Mouse (Mus musculus) lung, postnatal 0 days (tissue): Measurements from ENCODE around the gene Rnft2. TPM values are rescaled to one million over a fixed set of nuclear protein-coding genes. Genes with fewer than 3 reads are reported as not detected.
A peak's percentile ranks its signal among the peaks of the same experiment; 100 is the strongest.

Experiments used
- ATAC-seq: fragments of 200-750 bp; cut with Nextera tagmentation; 2 replicates; pipeline ENCODE4 v1.8.0; 2017; ENCODE audit warnings: moderate library complexity
- DNase-seq: peaks from one replicate; pipeline ENCODE4 v3.0.0-alpha.2; 2016; ENCODE audit warnings: low spot score
- H3K27ac ChIP-seq: fragments of 300-500 bp; sonication (generic); 2 replicates; pipeline ENCODE4 v1.5.1; 2014; ENCODE audit warnings: antibody characterized with exemption, mild to moderate bottlenecking, low read length, mixed read lengths
- H3K27me3 ChIP-seq: fragments of 300-500 bp; sonication (generic); replicated peaks from 2 replicates; pipeline ENCODE4 v1.6.1; 2014; ENCODE audit warnings: low read length, mixed read lengths; ENCODE audit not compliant: insufficient read depth
- H3K36me3 ChIP-seq: fragments of 300-500 bp; sonication (generic); 2 replicates; pipeline ENCODE4 v1.6.1; 2014; ENCODE audit warnings: low read length, mixed read lengths; ENCODE audit not compliant: insufficient read depth
- H3K4me1 ChIP-seq: fragments of 300-500 bp; sonication (generic); 2 replicates; pipeline ENCODE4 v1.6.1; 2014; ENCODE audit warnings: antibody characterized with exemption, low read depth, low read length, mixed read lengths; ENCODE audit not compliant: insufficient read depth
- H3K4me2 ChIP-seq: fragments of 300-500 bp; sonication (generic); replicated peaks from 2 replicates; pipeline ENCODE4 v1.6.1; 2014; ENCODE audit warnings: low read depth, mild to moderate bottlenecking, low read length, moderate library complexity, mixed read lengths
- H3K4me3 ChIP-seq: fragments of 300-500 bp; sonication (generic); 2 replicates; pipeline ENCODE4 v1.5.1; 2014; ENCODE audit warnings: low read depth, low read length
- H3K9ac ChIP-seq: fragments of 300-500 bp; sonication (generic); replicated peaks from 2 replicates; pipeline ENCODE4 v1.6.1; 2014; ENCODE audit warnings: low read depth, mild to moderate bottlenecking
- H3K9me3 ChIP-seq: fragments of 300-500 bp; sonication (generic); 2 replicates; pipeline ENCODE4 v1.6.1; 2016; ENCODE audit warnings: low read length, mixed read lengths
- CTCF ChIP-seq: IDR thresholded peaks from 2 replicates; pipeline ENCODE4 v1.5.1; 2016; ENCODE audit warnings: antibody characterized with exemption, mild to moderate bottlenecking
- EP300 ChIP-seq: IDR thresholded peaks from 2 replicates; pipeline ENCODE4 v1.6.1; 2016; ENCODE audit warnings: antibody characterized with exemption, mild to moderate bottlenecking, control low read depth
- WGBS: fragments of 180-500 bp; shearing (Covaris S2); extraction: QIAGEN DNeasy Blood & Tissue Kit; methylation state at CpG from one replicate; pipeline ENCODE4 v1.1.7; 2014; 5-methylcytosine and 5-hydroxymethylcytosine counted together
- polyA plus RNA-seq: library from polyadenylated mRNA; unstranded; fragments of >200 nt; fragmentation: Nextera tagmentation; extraction: Ambion mirVana; gene quantifications from 2 replicates; pipeline ENCODE4 v1.2.1, GENCODE M21; 2015

The Rnft2 gene
- polyA plus RNA-seq, 1 experiment from 2014 or later, result 0.14 TPM

DNA sequence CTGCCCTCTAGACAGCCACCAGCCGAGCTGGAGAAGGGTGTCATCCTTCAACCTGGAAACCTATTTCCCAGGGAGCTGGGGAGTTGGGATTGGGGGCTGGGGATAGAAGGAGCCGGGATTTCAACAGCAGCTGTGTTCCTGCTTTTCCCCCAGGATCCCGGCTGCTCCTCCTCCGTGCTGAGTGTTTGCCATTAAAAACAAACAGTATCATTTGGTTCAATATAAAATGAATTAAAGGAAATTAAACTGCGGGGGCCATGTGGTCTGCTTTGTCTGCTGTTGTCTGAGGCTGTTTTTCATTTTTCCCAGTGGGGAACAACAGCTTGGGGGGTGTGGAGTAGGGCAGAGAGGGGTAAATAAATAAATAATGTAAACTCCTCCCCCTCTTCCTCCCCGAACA, 27.5 kb downstream of the Rnft2 start:
- DNase-seq (no peak), ATAC-seq (no peak)
- Histone ChIP-seq H3K4me1 (0 out of 2 replicates have a peak, but pooled peaks cover 3% of the 10 kb centered on the region), H3K4me2 (no peak overlapping the region), H3K36me3 (no peaks in the 10 kb centered on the region), H3K4me3 (no peak overlapping the region), H3K27me3 (no peaks in the 10 kb centered on the region), H3K27ac (no peak overlapping the region), H3K9me3 (no peaks in the 10 kb centered on the region), H3K9ac (no peak overlapping the region)
- TF ChIP-seq CTCF, result no peak
- TF ChIP-seq EP300, result no peak
- WGBS, result 32% methylated on average over 6 of the region's 6 CpGs

DNA sequence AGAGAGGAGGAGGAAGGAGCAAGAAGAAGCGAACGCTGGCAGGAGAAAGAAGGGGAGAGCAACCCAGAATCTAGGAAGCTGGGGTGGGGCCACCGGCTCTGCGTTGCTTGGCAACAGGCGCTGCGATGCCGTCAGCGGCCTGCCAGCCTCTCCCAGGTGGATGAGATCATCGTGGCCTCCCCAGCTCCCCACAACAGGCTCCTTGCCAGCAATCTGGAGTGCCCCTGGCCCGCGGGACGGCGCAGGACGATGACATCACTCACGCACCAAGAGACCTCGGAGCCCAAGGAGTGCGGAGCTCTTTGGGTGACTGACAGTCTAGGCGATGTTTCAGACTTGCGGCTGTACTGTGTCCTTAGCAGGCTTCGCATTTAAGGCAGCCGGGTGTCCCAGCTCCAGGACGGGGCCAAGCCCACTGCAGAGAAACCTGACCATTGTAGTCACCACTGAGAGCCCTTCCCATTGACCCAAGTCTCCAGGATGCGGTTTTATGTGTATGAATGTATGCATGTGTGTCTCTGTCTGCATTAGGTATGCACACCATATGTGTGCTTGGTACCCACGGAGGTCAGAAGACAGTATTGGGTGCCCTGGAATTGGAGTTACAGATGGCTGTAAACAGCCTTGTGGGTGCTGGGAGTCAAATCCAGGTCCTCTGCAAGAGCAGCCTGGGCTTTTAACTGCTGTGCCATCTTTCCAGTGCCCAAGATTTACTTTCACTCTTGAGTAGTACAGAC, 30.3 kb downstream of the Rnft2 start:
- 0 out of 2 replicates have a peak overlapping the region, but pooled peaks have one; percentile 26 for H3K9ac ChIP-seq
- TF ChIP-seq CTCF (no peak), EP300 (no peak)

DNA sequence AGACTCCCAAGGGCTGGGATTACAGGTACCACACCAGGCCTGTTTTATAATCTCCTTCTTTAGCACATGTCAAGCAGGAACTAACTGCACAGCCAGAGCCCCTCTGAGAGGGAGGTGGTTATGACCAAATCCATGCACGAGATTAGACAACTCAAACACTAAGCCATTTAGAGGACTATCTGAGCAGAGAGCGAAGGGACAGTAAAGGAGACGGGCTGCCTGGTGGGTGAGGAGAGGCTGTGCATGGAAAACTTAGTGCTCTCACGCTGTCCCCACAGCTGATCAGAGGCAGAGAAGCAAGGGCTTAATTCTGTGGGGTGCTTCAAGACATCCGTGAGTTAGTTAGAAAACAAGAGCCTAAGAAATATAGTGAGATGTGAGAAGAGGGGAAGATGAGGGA, 30.9 kb downstream of the Rnft2 start:
- peak overlapping the region; percentile 58 for H3K4me2 ChIP-seq
- H3K9me3 ChIP-seq, result no peaks in the 10 kb centered on the region
- peak; percentile 24; the same call in 1 of the 2 replicates for ATAC-seq
- H3K27ac ChIP-seq, result no peak overlapping the region
- WGBS, result 15% methylated on average over 5 of the region's 5 CpGs
- H3K9ac ChIP-seq, result no peak overlapping the region
- no peak for TF ChIP-seq CTCF
- TF ChIP-seq EP300, result no peak
- peak overlapping the region; percentile 23; the same call in 1 of the 2 replicates for H3K4me3 ChIP-seq
- DNase-seq, result no peak
- no peaks in the 10 kb centered on the region for H3K27me3 ChIP-seq
- H3K36me3 ChIP-seq, result no peaks in the 10 kb centered on the region
- H3K4me1 ChIP-seq, result 0 out of 2 replicates have a peak, but pooled peaks cover 3% of the 10 kb centered on the region

More for the DNA sequence above, 30.3 kb downstream of the Rnft2 start:
- Histone ChIP-seq H3K36me3 (no peaks in the 10 kb centered on the region), H3K27ac (no peak overlapping the region), H3K4me3 (peak overlapping the region; percentile 23; the same call in 1 of the 2 replicates), H3K27me3 (no peaks in the 10 kb centered on the region), H3K4me2 (peak overlapping the region; percentile 58), H3K9me3 (no peaks in the 10 kb centered on the region), H3K4me1 (0 out of 2 replicates have a peak, but pooled peaks cover 3% of the 10 kb centered on the region)
- WGBS, result 8% methylated on average over 24 of the region's 24 CpGs
- DNase-seq, result peak; percentile 90
- ATAC-seq, result peak; percentile 96

DNA sequence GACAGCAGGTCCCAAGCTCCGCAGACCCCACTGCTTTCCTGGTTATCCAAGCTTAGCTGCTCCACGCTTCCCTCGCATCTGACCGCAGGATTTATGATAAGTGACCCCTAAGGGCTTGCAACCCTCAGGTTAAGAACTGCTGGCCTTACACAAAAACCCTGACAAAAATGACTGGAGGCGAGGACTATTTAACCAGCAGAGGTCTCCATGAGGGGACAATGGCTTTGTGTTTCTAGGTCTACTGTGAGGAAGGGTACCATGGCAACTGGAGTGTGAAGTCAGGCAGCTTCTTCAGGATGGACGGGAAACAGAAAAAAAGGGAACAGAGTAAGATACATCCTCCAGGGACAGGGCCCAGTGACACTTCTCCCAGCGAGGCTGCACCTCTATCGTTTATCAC, 39.1 kb downstream of the Rnft2 start:
- H3K4me1 ChIP-seq, result no peaks in the 10 kb centered on the region
- TF ChIP-seq EP300 (no peak), CTCF (no peak)
- H3K4me3 ChIP-seq, result no peak overlapping the region
- H3K27ac ChIP-seq, result no peak overlapping the region
- no peaks in the 10 kb centered on the region for H3K9me3 ChIP-seq
- H3K27me3 ChIP-seq, result no peaks in the 10 kb centered on the region; the same call in 1 of the 2 replicates
- DNase-seq, result no peak
- WGBS, result 77% methylated on average over 8 of the region's 8 CpGs
- ATAC-seq, result no peak
- no peak overlapping the region for H3K9ac ChIP-seq
- H3K4me2 ChIP-seq, result no peak overlapping the region
- no peaks in the 10 kb centered on the region for H3K36me3 ChIP-seq

DNA sequence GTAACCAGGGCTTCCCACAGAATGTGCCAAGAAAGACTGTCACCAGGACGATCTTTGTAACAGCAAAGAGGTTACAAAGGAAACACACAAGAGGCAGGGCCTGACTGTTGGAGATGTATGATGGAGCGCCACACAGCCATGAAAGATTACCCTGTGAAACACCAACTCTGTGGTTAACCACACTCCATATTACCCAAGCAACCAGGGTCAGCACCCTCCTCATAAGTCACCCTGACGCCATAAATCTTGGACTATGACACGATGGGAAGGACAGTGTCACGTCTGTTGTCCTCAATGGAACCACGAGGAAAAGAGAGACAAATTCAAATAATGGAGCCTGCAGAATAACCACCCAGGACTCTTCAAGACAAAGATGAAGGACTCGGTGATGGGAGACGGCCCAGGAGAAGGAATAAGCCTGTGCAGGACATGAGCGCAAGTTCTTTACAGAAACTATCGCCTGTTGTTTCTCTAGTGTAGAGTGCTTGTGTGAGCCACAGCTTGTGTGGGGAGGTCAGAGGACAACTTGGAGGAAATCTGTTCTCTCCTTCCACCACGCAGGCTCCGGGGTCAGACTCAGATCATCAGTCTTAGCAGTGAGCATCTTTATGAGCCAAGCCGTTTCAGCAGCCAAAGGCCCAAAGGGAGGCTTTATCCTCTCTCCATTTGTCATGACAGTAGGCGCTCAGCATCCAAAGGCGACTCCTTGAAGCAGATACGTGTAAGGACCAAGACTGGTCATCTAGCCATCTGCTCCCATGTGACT, 40.1 kb downstream of the Rnft2 start:
- WGBS, result 58% methylated on average over 16 of the region's 16 CpGs

DNA sequence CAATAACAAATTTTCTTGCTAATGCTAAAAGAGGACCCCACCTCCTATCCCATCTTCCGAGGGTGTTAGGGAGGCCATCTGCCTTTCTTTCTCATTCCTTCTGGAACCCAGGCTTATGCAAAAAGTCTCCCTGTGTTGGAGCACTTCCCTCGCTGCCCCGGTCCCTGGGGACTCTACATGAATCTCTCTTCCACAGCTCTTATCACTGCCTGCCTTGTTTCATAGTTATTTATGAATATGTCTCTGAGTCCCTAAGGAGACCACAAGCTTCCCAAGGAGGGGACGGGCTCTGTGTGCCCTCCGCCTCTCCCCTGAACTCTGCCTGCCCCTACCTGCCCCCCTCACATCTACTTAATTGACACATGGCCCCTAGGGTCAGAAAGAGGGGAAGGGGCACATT, 45.2 kb downstream of the Rnft2 start:
- TF ChIP-seq EP300, result no peak
- TF ChIP-seq CTCF, result no peak
- H3K4me2 ChIP-seq, result no peak overlapping the region
- no peak overlapping the region for H3K27ac ChIP-seq
- DNase-seq (no peak), ATAC-seq (no peak)
- no peaks in the 10 kb centered on the region for H3K9me3 ChIP-seq
- no peaks in the 10 kb centered on the region for H3K4me1 ChIP-seq
- 60% methylated on average over 5 of the region's 5 CpGs for WGBS
- no peak overlapping the region for H3K9ac ChIP-seq
- no peak overlapping the region for H3K4me3 ChIP-seq
- no peaks in the 10 kb centered on the region for H3K36me3 ChIP-seq
- no peaks in the 10 kb centered on the region for H3K27me3 ChIP-seq

More for the DNA sequence above, 40.1 kb downstream of the Rnft2 start:
- Histone ChIP-seq H3K4me2 (no peak overlapping the region), H3K4me3 (no peak overlapping the region), H3K9me3 (no peaks in the 10 kb centered on the region), H3K27ac (no peak overlapping the region), H3K36me3 (no peaks in the 10 kb centered on the region), H3K9ac (no peak overlapping the region), H3K27me3 (no peaks in the 10 kb centered on the region; the same call in 1 of the 2 replicates), H3K4me1 (no peaks in the 10 kb centered on the region)
- no peak for DNase-seq
- ATAC-seq, result no peak
- TF ChIP-seq EP300 (no peak), CTCF (no peak)
